ENCODE assay signal across 25 mouse cellular contexts in genomic region chr6:111820265-111820664, GRCm38 (mm10).
"Had no signal": no experiment of that assay in that cellular context is flagged by ENCODE, and none has a peak within 500 bp of the region (broad histone marks: within the 10 kb centered on the region; RNA-seq: fewer than 3 reads in every experiment).

No protein-coding gene starts in this region.

- H3K27ac ChIP-seq: gastrocnemius, adult 2 months; heart, embryonic 10.5 days; heart, embryonic 13.5 days; heart, embryonic 15.5 days; hindbrain, embryonic 15.5 days; kidney, embryonic 15.5 days; kidney, postnatal 0 days; limb, embryonic 13.5 days; limb, embryonic 15.5 days; liver, embryonic 12.5 days; liver, embryonic 14.5 days had no signal

- H3K9ac ChIP-seq: heart, embryonic 13.5 days; heart, embryonic 15.5 days; hindbrain, embryonic 15.5 days; kidney, embryonic 15.5 days; limb, embryonic 13.5 days; limb, embryonic 15.5 days; liver, embryonic 12.5 days; liver, embryonic 14.5 days had no signal

- H3K4me2 ChIP-seq: heart, embryonic 13.5 days; heart, embryonic 15.5 days; hindbrain, embryonic 15.5 days; kidney, embryonic 15.5 days; limb, embryonic 13.5 days; limb, embryonic 15.5 days; liver, embryonic 12.5 days had no signal

- H3K9me3 ChIP-seq: heart, embryonic 10.5 days; heart, embryonic 13.5 days; heart, embryonic 15.5 days; hindbrain, embryonic 15.5 days; kidney, embryonic 15.5 days; limb, embryonic 13.5 days; limb, embryonic 15.5 days; liver, embryonic 12.5 days had no signal

- H3K4me3 ChIP-seq: gastrocnemius, adult 2 months; heart, embryonic 10.5 days; heart, embryonic 13.5 days; heart, embryonic 15.5 days; hindbrain, embryonic 15.5 days; kidney, embryonic 15.5 days; limb, embryonic 13.5 days; limb, embryonic 15.5 days; liver, embryonic 12.5 days had no signal

- DNase-seq: gastrocnemius, adult 2 months; gastrocnemius, postnatal 10 days; gastrocnemius, postnatal 25 days; heart, adult 18-20 months; heart, postnatal 14 days; heart, postnatal 36 days; kidney, adult 11 months; kidney, adult 2 months; kidney, adult 9 months; kidney, postnatal 14 days; kidney, postnatal 36 days; layer of hippocampus, adult 9-11 months; layer of hippocampus, postnatal 36 days; left cerebral cortex, postnatal 4 days had no signal

- H3K27me3 ChIP-seq: heart, embryonic 13.5 days; heart, embryonic 15.5 days; hindbrain, embryonic 15.5 days; kidney, embryonic 15.5 days; limb, embryonic 13.5 days; limb, embryonic 15.5 days; liver, embryonic 12.5 days had no signal

- ATAC-seq: intestine, embryonic 16.5 days; liver, embryonic 12.5 days had no signal

- H3K4me1 ChIP-seq: heart, embryonic 10.5 days; heart, embryonic 13.5 days; heart, embryonic 15.5 days; kidney, embryonic 15.5 days; limb, embryonic 13.5 days; limb, embryonic 15.5 days; liver, embryonic 12.5 days had no signal

- H3K36me3 ChIP-seq: heart, embryonic 10.5 days; heart, embryonic 13.5 days; heart, embryonic 15.5 days; hindbrain, embryonic 15.5 days; kidney, embryonic 15.5 days; limb, embryonic 13.5 days; limb, embryonic 15.5 days; liver, embryonic 12.5 days had no signal
